Mouse (Mus musculus): ENCODE measurements around the gene Abi3bp.

Gene Abi3bp

GRCm38 (mm10) chr16:56477677-56478574 is at the start of gene Abi3bp:
Gene Abi3bp, plus strand, starts transcription at chr16:56477878.
- peak; percentile 18 for DNase-seq (ENCODE audit: low spot score)

GRCm38 (mm10) chr16:56435293-56436185 is 42.1 kb upstream of the Abi3bp start:
- no peak for DNase-seq (ENCODE audit: low spot score)

DNA sequence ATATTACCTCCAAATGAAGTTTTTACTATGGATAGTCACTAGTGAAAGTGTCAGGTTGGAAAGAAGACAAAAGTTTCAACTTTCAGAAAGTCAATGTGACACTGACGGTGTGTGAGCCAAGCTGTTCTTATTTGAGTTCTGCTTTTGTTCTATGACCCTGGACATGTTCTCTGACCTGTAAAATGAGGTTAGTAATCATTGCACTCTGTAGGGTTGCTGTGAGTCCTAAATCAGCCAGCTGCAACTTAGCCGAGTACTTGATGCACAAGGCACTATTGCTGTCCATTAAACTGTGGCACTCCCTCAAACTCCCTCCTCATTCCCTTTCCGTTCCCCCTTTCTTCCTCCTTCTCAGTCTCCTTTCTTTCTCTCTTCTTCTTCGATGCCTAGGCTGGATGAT is 37.4 kb upstream of the Abi3bp start:
- no peak for DNase-seq (ENCODE audit: low spot score)

DNA sequence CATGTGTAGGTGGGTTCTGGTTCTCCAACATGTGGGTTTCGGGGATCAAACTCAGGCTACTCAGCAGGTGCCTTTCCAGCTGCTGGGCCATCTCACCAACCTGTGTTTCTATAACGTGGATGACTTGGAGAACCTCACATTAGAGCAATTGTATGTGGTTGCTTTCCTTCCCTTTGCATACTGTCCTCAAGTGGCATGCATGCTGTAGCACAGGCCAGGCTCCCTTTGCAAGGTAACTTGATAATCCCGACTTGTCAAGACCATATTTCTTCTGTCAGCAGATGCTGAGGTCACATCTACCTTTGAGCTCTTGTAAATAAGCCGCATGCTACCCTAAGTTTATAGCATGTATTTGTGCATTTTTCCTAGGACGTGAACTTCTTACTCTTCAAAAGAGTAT is 36.6 kb upstream of the Abi3bp start:
- DNase-seq (ENCODE audit: low spot score), result no peak

DNA sequence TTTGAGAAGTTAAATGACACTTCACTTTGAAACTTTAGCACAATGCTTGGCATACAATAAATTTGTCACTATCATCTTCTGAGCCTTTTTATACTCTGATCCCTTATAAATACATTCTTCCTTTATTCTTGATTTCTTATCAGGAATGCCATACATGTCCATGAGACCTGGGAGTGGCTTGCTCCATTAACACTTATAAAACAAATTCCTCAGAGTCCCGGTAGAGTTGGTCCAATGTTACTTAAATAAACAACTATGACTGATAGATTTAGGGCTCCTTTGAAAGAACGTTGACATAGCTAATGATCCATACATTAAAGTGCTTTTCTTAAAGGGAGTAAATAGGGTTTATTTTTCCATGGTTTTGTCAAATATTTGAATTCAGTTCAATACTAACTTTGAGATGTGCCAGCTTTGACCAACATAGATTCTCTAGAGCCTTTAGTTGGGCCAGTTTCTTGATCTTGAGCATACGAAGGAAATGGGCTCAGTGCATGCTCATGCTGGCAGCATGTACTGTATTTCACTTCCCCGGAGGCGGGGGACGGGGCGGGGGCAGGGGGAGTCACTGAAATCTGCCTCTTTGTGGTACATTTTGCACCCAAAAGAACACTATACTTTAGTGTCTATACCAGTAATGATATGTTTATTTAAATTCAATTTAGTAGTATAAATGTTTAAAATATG is 35.9 kb upstream of the Abi3bp start:
- no peak for DNase-seq (ENCODE audit: low spot score)

GRCm38 (mm10) chr16:56451482-56451881 is 26.2 kb upstream of the Abi3bp start:
- DNase-seq (ENCODE audit: low spot score), result no peak

DNA sequence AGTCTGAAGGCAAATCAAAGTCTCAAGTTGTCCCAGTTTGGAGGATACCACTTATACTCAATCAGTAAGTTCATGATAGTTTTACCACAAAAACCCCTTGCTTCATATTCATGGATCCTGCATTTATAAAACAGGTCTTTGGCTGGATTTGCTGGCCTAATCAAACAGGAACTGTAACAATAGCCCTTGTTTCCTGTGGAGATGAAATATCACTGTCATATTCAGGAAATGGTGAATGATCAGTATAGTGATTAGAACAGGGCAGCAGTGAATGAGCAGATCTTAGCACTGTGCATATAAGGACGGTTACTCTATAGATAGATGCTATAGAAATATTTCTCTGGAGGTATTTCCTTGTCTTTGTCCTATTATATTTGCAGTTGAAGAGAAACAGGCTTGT is 25.8 kb upstream of the Abi3bp start:
- DNase-seq (ENCODE audit: low spot score), result no peak

- DNase-seq (ENCODE audit: low spot score), result no peak
Measured at GRCm38 (mm10) chr16:56458052-56458754, 19.5 kb upstream of the Abi3bp start.

GRCm38 (mm10) chr16:56473160-56473559 is 4.5 kb upstream of the Abi3bp start:
- no peak for DNase-seq (ENCODE audit: low spot score)

DNA sequence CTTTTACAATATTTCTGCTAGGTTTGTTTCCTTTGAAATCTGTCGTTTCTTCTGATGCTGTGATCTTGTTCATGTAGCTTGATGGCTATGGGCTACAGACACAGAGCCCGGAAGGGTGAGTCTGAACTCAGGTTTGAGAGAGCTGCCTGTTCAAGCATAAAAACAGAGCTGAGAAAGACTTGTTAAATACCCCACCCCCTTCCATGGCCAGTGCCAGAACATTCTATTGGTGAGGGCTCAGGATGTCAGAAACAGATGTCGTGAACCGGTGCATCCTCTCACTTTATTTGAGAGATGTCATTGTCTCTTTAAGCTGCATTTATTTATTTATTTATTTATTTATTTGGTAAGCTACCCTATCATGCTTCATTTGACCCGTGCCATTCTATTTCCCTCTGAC is 2.0 kb upstream of the Abi3bp start:
- no peak for DNase-seq (ENCODE audit: low spot score)

DNA sequence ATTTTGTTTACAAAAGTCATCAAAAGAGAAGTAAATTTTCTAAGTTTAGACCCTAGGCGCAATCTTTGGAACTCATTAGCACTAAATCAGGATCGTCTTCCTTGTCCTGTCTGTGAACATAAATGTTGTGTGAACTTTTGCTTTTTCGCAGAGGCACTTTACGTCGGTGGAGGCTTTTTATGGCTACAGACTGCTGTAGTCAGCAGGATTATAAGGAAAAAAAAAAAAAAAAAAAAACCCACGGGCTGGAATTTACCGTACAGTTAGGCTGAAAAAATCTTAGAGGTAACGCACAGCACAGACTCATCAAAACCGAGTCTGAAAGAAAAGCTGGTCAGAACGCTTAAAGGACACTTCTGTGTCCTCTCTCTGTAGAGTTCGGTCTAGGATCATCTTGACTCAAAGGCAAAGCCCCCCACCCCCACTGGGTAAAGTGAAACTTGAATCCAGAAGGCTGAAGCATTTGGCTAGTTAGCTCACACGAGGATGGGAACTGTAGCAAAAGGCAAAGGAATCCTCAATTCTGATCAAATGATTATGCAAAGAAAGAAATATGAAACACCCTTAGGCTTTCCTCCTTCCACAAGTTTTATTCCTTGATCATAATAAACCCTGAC is 1.0 kb downstream of the Abi3bp start:
- DNase-seq (ENCODE audit: low spot score), result no peak

GRCm38 (mm10) chr16:56483466-56483865 is 5.8 kb downstream of the Abi3bp start:
- DNase-seq (ENCODE audit: low spot score), result no peak

DNA sequence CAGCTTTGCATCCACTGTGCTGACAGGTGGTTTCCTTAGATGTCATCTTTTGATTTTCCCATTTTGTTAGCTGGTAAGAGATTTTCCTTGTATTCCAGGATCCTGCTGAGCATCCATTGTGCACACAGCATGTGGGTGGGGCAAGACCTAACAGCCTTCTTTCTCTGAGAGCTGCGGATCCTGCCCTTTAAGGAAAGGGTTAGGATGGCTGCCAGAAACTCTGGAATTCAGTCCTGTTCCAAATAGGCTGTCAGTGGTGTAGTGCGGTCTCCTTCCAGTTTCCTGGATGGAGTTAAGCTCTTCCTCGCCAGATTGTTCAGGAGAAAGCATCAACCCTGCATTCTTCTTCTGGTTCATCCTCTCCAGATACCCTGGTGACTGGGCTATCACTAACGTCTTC is 8.8 kb downstream of the Abi3bp start:
- DNase-seq (ENCODE audit: low spot score), result peak; percentile 31

DNA sequence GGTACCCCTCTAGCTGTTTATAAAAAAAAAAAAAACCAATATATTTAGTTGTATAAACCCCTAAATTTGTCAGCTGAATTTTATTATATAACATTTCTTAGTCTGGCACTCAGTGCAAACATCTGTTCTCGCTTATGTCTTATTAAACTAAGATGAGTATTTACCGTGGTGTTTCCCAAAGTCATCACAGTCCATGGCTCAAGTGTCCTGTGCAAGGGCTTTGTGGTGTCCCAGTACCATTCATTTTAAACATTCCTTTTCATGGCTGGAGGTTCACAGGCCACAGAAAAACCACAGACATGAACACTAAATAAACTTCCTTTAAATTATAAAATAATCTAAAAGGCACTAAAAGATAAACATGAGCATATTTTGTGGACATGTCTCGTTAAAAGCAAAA is 13.2 kb downstream of the Abi3bp start:
- DNase-seq (ENCODE audit: low spot score), result no peak

GRCm38 (mm10) chr16:56495266-56495665 is 17.6 kb downstream of the Abi3bp start:
- no peak for DNase-seq (ENCODE audit: low spot score)

- DNase-seq (ENCODE audit: low spot score), result no peak
Measured at GRCm38 (mm10) chr16:56496743-56497142, 19.1 kb downstream of the Abi3bp start.

GRCm38 (mm10) chr16:56498680-56499079 is 21.0 kb downstream of the Abi3bp start:
- DNase-seq (ENCODE audit: low spot score), result no peak

DNA sequence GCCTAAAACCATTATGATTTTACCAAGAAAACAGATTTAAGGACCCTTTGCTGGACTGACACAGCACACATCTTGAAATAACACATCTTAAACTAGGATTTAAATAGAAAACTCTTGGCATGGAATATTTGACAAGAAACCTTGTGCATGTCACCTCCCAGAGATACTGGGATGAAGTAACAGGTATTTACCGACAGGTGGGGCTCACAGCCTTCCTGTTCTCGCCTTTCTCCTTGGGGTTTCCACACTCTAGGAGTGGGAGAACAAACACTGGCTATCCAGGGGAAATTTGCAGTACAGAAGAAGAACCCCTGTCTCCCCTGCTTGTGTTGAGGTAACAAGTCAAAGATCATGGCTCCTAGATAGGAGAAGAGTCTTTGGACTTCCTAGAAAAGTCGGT is 22.8 kb downstream of the Abi3bp start:
- no peak for DNase-seq (ENCODE audit: low spot score)

- no peak for DNase-seq (ENCODE audit: low spot score)
Measured at GRCm38 (mm10) chr16:56501101-56501500, 23.4 kb downstream of the Abi3bp start.

- no peak for DNase-seq (ENCODE audit: low spot score)
Measured at GRCm38 (mm10) chr16:56501513-56501912, 23.8 kb downstream of the Abi3bp start.

GRCm38 (mm10) chr16:56502134-56502533 is 24.5 kb downstream of the Abi3bp start:
- no peak for DNase-seq (ENCODE audit: low spot score)
